8 mouse cellular contexts compared by ENCODE assay signal in genomic region chr19:41895460-41896318, GRCm38 (mm10). TPM values are rescaled to one million over a fixed set of nuclear protein-coding genes. Genes with fewer than 3 reads are reported as not detected.
A peak's percentile ranks its signal among the peaks of the same experiment; 100 is the strongest.
DNase-seq lines count a peak whose midpoint lies in the region; ATAC-seq lines count a peak whose summit lies in the region.

Gene Rrp12, minus strand, starts transcription at chr19:41896173.

- H3K27ac ChIP-seq in hindbrain, embryonic 12.5 days, result no peak within 1 kb of the TSS

- peaks cover 13% of the 10 kb centered on the region for H3K4me1 ChIP-seq in hindbrain, embryonic 12.5 days

- 2% methylated on average over 46 of the region's 46 CpGs for WGBS in hindbrain, embryonic 12.5 days

- DNase-seq in Muller cell, postnatal 12 days (ENCODE audit: inconsistent ontology term), result peak; percentile 91
- peak; percentile 92 for DNase-seq in cerebellum, adult 9-10 months
- peak; percentile 85 to 93 for DNase-seq in frontal cortex, adult 2 months (ENCODE audit: extremely low spot score in 1 of 2, low spot score in 1 of 2)
- peak; percentile 75 to 93 for DNase-seq in layer of hippocampus, postnatal 14 days (ENCODE audit: low spot score in 2 of 2)
- peak; percentile 79 for DNase-seq in lung, postnatal 14 days
- DNase-seq in retina, adult 2 months (ENCODE audit: low read depth, low spot score), result peak; percentile 88
- peak; percentile 62 to 70 for DNase-seq in thymus, postnatal 36 days

- peak within 1 kb of the TSS; percentile 88 for H3K4me2 ChIP-seq in hindbrain, embryonic 12.5 days (replicated peaks)

- no peaks in the 10 kb centered on the region for H3K9me3 ChIP-seq in hindbrain, embryonic 12.5 days (replicated peaks)

- H3K36me3 ChIP-seq in hindbrain, embryonic 12.5 days, result peaks cover 7% of the 10 kb centered on the region; the same call in 1 of the 2 replicates

- peak within 1 kb of the TSS; percentile 54 for H3K4me3 ChIP-seq in hindbrain, embryonic 12.5 days

- no peaks in the 10 kb centered on the region for H3K27me3 ChIP-seq in hindbrain, embryonic 12.5 days

- peak within 1 kb of the TSS; percentile 62 for H3K9ac ChIP-seq in hindbrain, embryonic 12.5 days

- ATAC-seq in hindbrain, embryonic 12.5 days (ENCODE audit: low FRiP score), result peak; percentile 88

RNA-seq across cellular contexts. Expression of gene Rrp12, which starts in this region (rescaled TPM):
- polyA plus RNA-seq in frontal cortex, adult 2 months (2012; rRNA removed), result 17.0 and 19.0 TPM in 2 replicates
- 18.3 and 20.9 TPM in 2 replicates for polyA plus RNA-seq in hindbrain, embryonic 12.5 days (2016; fragmentation: Nextera tagmentation; extraction: Ambion mirVana)
- total RNA-seq in layer of hippocampus, postnatal 14 days (2021), result 10 to 100 TPM; 33.4 to 34.0 TPM
